Mouse (Mus musculus): ENCODE data around the gene Rai14. TPM values are rescaled to one million over a fixed set of nuclear protein-coding genes. Genes with fewer than 3 reads are reported as not detected.

The Rai14 gene
- polyA plus RNA-seq, 1 experiment = 2.7 TPM

- no peak for DNase-seq
- no peaks in the 10 kb centered on the region for H3K27me3 ChIP-seq (ENCODE audit: control insufficient read depth, insufficient read depth, low read length)
- H3K4me3 ChIP-seq (replicated peaks; ENCODE audit: insufficient read depth, low read depth, low read length) = no peak overlapping the region
- 50% methylated on average over 5 of the region's 5 CpGs for WGBS
- TF ChIP-seq CTCF (IDR thresholded peaks at IDR 0.05; ENCODE audit: borderline replicate concordance, insufficient read depth, low read depth, low read length) (no peak), POLR2A (IDR thresholded peaks at IDR 0.05; ENCODE audit: borderline replicate concordance, insufficient read depth, low read length) (no peak)
- H3K27ac ChIP-seq (ENCODE audit: insufficient read depth, low read length) = no peak overlapping the region
- H3K4me1 ChIP-seq (ENCODE audit: control insufficient read depth, insufficient read depth, low read length) = no peaks in the 10 kb centered on the region
These were observed 58.3 kb downstream of the Rai14 start for GRCm38 (mm10) chr15:10656146-10656545.

GRCm38 (mm10) chr15:10655151-10655905 lies 59.1 kb downstream of the Rai14 start:
- Histone ChIP-seq H3K27ac (ENCODE audit: insufficient read depth, low read length) (no peak overlapping the region), H3K4me1 (ENCODE audit: control insufficient read depth, insufficient read depth, low read length) (no peaks in the 10 kb centered on the region), H3K4me3 (replicated peaks; ENCODE audit: insufficient read depth, low read depth, low read length) (no peak overlapping the region), H3K27me3 (ENCODE audit: control insufficient read depth, insufficient read depth, low read length) (no peaks in the 10 kb centered on the region)
- DNase-seq = no peak
- TF ChIP-seq POLR2A (IDR thresholded peaks at IDR 0.05; ENCODE audit: borderline replicate concordance, insufficient read depth, low read length) = no peak
- no peak for TF ChIP-seq CTCF (IDR thresholded peaks at IDR 0.05; ENCODE audit: borderline replicate concordance, insufficient read depth, low read depth, low read length)
- 23% methylated on average over 8 of the region's 8 CpGs for WGBS

- no peak overlapping the region for H3K4me3 ChIP-seq (replicated peaks; ENCODE audit: insufficient read depth, low read depth, low read length)
- H3K27ac ChIP-seq (ENCODE audit: insufficient read depth, low read length) = no peak overlapping the region
- 71% methylated on average over 1 of the region's 1 CpGs for WGBS
- no peak for DNase-seq
- no peaks in the 10 kb centered on the region for H3K27me3 ChIP-seq (ENCODE audit: control insufficient read depth, insufficient read depth, low read length)
- no peaks in the 10 kb centered on the region for H3K4me1 ChIP-seq (ENCODE audit: control insufficient read depth, insufficient read depth, low read length)
- TF ChIP-seq POLR2A (IDR thresholded peaks at IDR 0.05; ENCODE audit: borderline replicate concordance, insufficient read depth, low read length) (no peak), CTCF (IDR thresholded peaks at IDR 0.05; ENCODE audit: borderline replicate concordance, insufficient read depth, low read depth, low read length) (no peak)
These were observed 59.7 kb downstream of the Rai14 start for GRCm38 (mm10) chr15:10654696-10655095.

GRCm38 (mm10) chr15:10652931-10653475 lies 61.4 kb downstream of the Rai14 start:
- 97% methylated on average over 2 of the region's 2 CpGs for WGBS
- Histone ChIP-seq H3K27ac (ENCODE audit: insufficient read depth, low read length) (no peak overlapping the region), H3K4me3 (replicated peaks; ENCODE audit: insufficient read depth, low read depth, low read length) (no peak overlapping the region), H3K4me1 (ENCODE audit: control insufficient read depth, insufficient read depth, low read length) (no peaks in the 10 kb centered on the region), H3K27me3 (ENCODE audit: control insufficient read depth, insufficient read depth, low read length) (no peaks in the 10 kb centered on the region)
- DNase-seq = no peak
- TF ChIP-seq CTCF (IDR thresholded peaks at IDR 0.05; ENCODE audit: borderline replicate concordance, insufficient read depth, low read depth, low read length) (no peak), POLR2A (IDR thresholded peaks at IDR 0.05; ENCODE audit: borderline replicate concordance, insufficient read depth, low read length) (no peak)

GRCm38 (mm10) chr15:10648372-10649109 lies 65.9 kb downstream of the Rai14 start:
- 24% methylated on average over 6 of the region's 6 CpGs for WGBS
- DNase-seq = no peak
- no peak for TF ChIP-seq CTCF (IDR thresholded peaks at IDR 0.05; ENCODE audit: borderline replicate concordance, insufficient read depth, low read depth, low read length)
- no peak for TF ChIP-seq POLR2A (IDR thresholded peaks at IDR 0.05; ENCODE audit: borderline replicate concordance, insufficient read depth, low read length)
- Histone ChIP-seq H3K4me3 (replicated peaks; ENCODE audit: insufficient read depth, low read depth, low read length) (no peak overlapping the region), H3K27ac (ENCODE audit: insufficient read depth, low read length) (no peak overlapping the region), H3K4me1 (ENCODE audit: control insufficient read depth, insufficient read depth, low read length) (no peaks in the 10 kb centered on the region), H3K27me3 (ENCODE audit: control insufficient read depth, insufficient read depth, low read length) (no peaks in the 10 kb centered on the region)

GRCm38 (mm10) chr15:10646297-10646696 lies 68.1 kb downstream of the Rai14 start:
- Histone ChIP-seq H3K27me3 (ENCODE audit: control insufficient read depth, insufficient read depth, low read length) (no peaks in the 10 kb centered on the region), H3K4me3 (replicated peaks; ENCODE audit: insufficient read depth, low read depth, low read length) (no peak overlapping the region), H3K4me1 (ENCODE audit: control insufficient read depth, insufficient read depth, low read length) (no peaks in the 10 kb centered on the region), H3K27ac (ENCODE audit: insufficient read depth, low read length) (no peak overlapping the region)
- WGBS = 71% methylated on average over 5 of the region's 5 CpGs
- TF ChIP-seq CTCF (IDR thresholded peaks at IDR 0.05; ENCODE audit: borderline replicate concordance, insufficient read depth, low read depth, low read length) (no peak), POLR2A (IDR thresholded peaks at IDR 0.05; ENCODE audit: borderline replicate concordance, insufficient read depth, low read length) (no peak)
- DNase-seq = no peak

- Histone ChIP-seq H3K4me3 (replicated peaks; ENCODE audit: insufficient read depth, low read depth, low read length) (no peak overlapping the region), H3K27ac (ENCODE audit: insufficient read depth, low read length) (no peak overlapping the region), H3K4me1 (ENCODE audit: control insufficient read depth, insufficient read depth, low read length) (no peaks in the 10 kb centered on the region), H3K27me3 (ENCODE audit: control insufficient read depth, insufficient read depth, low read length) (no peaks in the 10 kb centered on the region)
- no peak for TF ChIP-seq CTCF (IDR thresholded peaks at IDR 0.05; ENCODE audit: borderline replicate concordance, insufficient read depth, low read depth, low read length)
- TF ChIP-seq POLR2A (IDR thresholded peaks at IDR 0.05; ENCODE audit: borderline replicate concordance, insufficient read depth, low read length) = no peak
- no peak for DNase-seq
- 72% methylated on average over 8 of the region's 8 CpGs for WGBS
These were observed 69.3 kb downstream of the Rai14 start for GRCm38 (mm10) chr15:10645101-10645500.

All from cerebellum, adult 2 months (tissue).